Comparison of ENCODE assay signal across 22 mouse cellular contexts in the genomic region with DNA sequence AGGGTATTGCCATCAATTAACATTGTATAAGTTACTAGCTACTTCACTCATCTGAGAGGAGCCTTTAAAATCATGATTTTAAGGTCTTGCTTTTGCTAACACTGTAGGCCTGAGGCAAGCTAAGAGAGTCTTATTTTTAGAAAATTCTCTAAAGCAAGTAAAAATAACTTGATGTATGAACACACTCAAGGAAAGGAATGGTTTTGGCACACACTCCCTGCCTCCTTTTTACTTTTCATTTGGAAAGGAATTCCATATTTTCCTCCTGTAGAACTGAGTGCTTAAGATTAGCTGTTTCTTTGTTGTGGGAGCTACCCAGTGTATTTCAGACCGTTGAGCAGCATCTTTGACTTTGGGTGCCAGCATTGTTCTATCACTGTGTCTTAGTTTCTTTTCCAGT. TPM values are rescaled to one million over a fixed set of nuclear protein-coding genes. Genes with fewer than 3 reads are reported as not detected.
"Had no signal": no experiment of that assay in that cellular context is flagged by ENCODE, and none has a peak within 500 bp of the region (broad histone marks: within the 10 kb centered on the region; RNA-seq: fewer than 3 reads in every experiment).

No protein-coding gene starts in this region.

- ATAC-seq: liver, postnatal 0 days; lung, postnatal 0 days; midbrain, embryonic 16.5 days had no signal

- DNase-seq: liver, postnatal 0 days; lung, adult 2 months; lung, postnatal 14 days; lung, postnatal 36 days; midbrain, embryonic 14.5 days; right cerebral cortex, postnatal 14 days; thymus, adult 18-20 months; thymus, postnatal 14 days; thymus, postnatal 36 days had no signal

- H3K4me3 ChIP-seq: lung, embryonic 15.5 days; midbrain, embryonic 10.5 days; midbrain, embryonic 12.5 days; myocyte; neural tube, embryonic 13.5 days; neural tube, embryonic 15.5 days; stomach, embryonic 15.5 days had no signal

- H3K27ac ChIP-seq: lung, embryonic 15.5 days; macrophage; midbrain, embryonic 10.5 days; midbrain, embryonic 12.5 days; neural tube, embryonic 13.5 days; neural tube, embryonic 15.5 days; stomach, embryonic 15.5 days; stomach, postnatal 0 days had no signal

RNA-seq across cellular contexts. Expression of a gene that starts 28.3 kb away (rescaled TPM):
- total RNA-seq: megakaryocyte, adult 5-6 weeks; megakaryocyte-erythroid progenitor cell, adult 5-6 weeks had no signal

RNA-seq across cellular contexts. Expression of a gene that starts 38.4 kb away (rescaled TPM):
- total RNA-seq: megakaryocyte, adult 5-6 weeks; megakaryocyte-erythroid progenitor cell, adult 5-6 weeks had no signal
